Mouse (Mus musculus) MEL (cell line): ENCODE measurements around the gene Mcf2l. TPM values are rescaled to one million over a fixed set of nuclear protein-coding genes. Genes with fewer than 3 reads are reported as not detected.

Experiments
- DNase-seq: peaks from one replicate; pipeline ENCODE4 v3.0.0; 2011; ENCODE audit warnings: low read depth, low spot score
- H3K27ac ChIP-seq: 2 replicates; pipeline ENCODE4 v1.5.1; 2012; ENCODE audit warnings: low read depth, mild to moderate bottlenecking, control low read depth, low read length, moderate library complexity; ENCODE audit not compliant: control insufficient read depth
- H3K27me3 ChIP-seq, 2 experiments: fragments of 150-350 bp in 1 of 2; sonication (generic) in 1 of 2; 2 replicates each; pipeline ENCODE4 v1.6.1; 2012; ENCODE audit warnings: low read length in 2 of 2, mild to moderate bottlenecking in 2 of 2, improper control_type of control experiment in 1 of 2, moderate library complexity in 1 of 2; ENCODE audit not compliant: insufficient read depth in 2 of 2, control insufficient read depth in 1 of 2
- H3K36me3 ChIP-seq, 2 experiments: 2 replicates each; pipeline ENCODE4 v1.6.1; 2012 to 2014; ENCODE audit warnings: low read length in 2 of 2, improper control_type of control experiment in 1 of 2, inconsistent platforms in 1 of 2, mild to moderate bottlenecking in 1 of 2; ENCODE audit not compliant: insufficient read depth in 2 of 2, control insufficient read depth in 1 of 2
- H3K4me1 ChIP-seq, 2 experiments: fragments of 150-350 bp in 1 of 2; sonication (generic) in 1 of 2; 2 replicates each; pipeline ENCODE4 v1.6.1; 2012; ENCODE audit warnings: low read length in 2 of 2, improper control_type of control experiment in 1 of 2, mild to moderate bottlenecking in 1 of 2; ENCODE audit not compliant: insufficient read depth in 2 of 2, control insufficient read depth in 1 of 2
- H3K4me3 ChIP-seq, 2 experiments: fragments of 150-350 bp in 1 of 2; sonication (generic) in 1 of 2; 2 replicates each; pipeline ENCODE4 v1.5.1; 2012; ENCODE audit warnings: low read depth in 2 of 2, low read length in 2 of 2, mild to moderate bottlenecking in 2 of 2, moderate library complexity in 2 of 2, control low read depth in 1 of 2, improper control_type of control experiment in 1 of 2; ENCODE audit not compliant: control insufficient read depth in 1 of 2, insufficient read depth in 1 of 2
- H3K79me2 ChIP-seq: 2 replicates; pipeline ENCODE4 v1.6.1; 2012; ENCODE audit warnings: mild to moderate bottlenecking, low read length, moderate library complexity; ENCODE audit not compliant: control insufficient read depth, poor library complexity, insufficient read depth
- H3K9ac ChIP-seq: 2 replicates; pipeline ENCODE4 v1.6.1; 2012; ENCODE audit warnings: low read depth, mild to moderate bottlenecking, control low read depth, low read length, moderate library complexity; ENCODE audit not compliant: control insufficient read depth, poor library complexity, severe bottlenecking
- H3K9me3 ChIP-seq: fragments of 150-350 bp; sonication (generic); replicated peaks from 2 replicates; pipeline ENCODE4 v1.6.1; 2012; ENCODE audit warnings: mild to moderate bottlenecking, low read length, improper control_type of control experiment, moderate library complexity; ENCODE audit not compliant: insufficient read depth
- BHLHE40 ChIP-seq: IDR thresholded peaks from 2 replicates; pipeline ENCODE4 v1.6.1; 2012; ENCODE audit warnings: low read depth, mild to moderate bottlenecking, inconsistent platforms, low read length, improper control_type of control experiment, borderline replicate concordance
- CHD1 ChIP-seq: IDR thresholded peaks from 2 replicates; pipeline ENCODE4 v1.6.1; 2012; ENCODE audit warnings: low read depth, mild to moderate bottlenecking, inconsistent platforms, low read length, improper control_type of control experiment
- CHD2 ChIP-seq: IDR thresholded peaks from 2 replicates; pipeline ENCODE4 v1.6.1; 2011; ENCODE audit warnings: low read length, improper control_type of control experiment
- CTCF ChIP-seq, 3 experiments: IDR thresholded peaks in 2 of 3; conservative IDR thresholded peaks in 1 of 3; 2 replicates each; pipeline ENCODE4 v1.5.1; 2011 to 2012; ENCODE audit warnings: low read length in 3 of 3, low read depth in 2 of 3, mild to moderate bottlenecking in 2 of 3, improper control_type of control experiment in 1 of 3, inconsistent platforms in 1 of 3, mixed read lengths in 1 of 3, moderate library complexity in 1 of 3; ENCODE audit not compliant: control insufficient read depth in 1 of 3, insufficient read depth in 1 of 3, poor library complexity in 1 of 3, severe bottlenecking in 1 of 3
- E2F4 ChIP-seq: IDR thresholded peaks from 2 replicates; pipeline ENCODE4 v1.6.1; 2011; ENCODE audit warnings: low read depth, low read length, improper control_type of control experiment, borderline replicate concordance
- ELF1 ChIP-seq: IDR thresholded peaks from 2 replicates; pipeline ENCODE4 v1.6.1; 2014; ENCODE audit warnings: low read depth, mild to moderate bottlenecking, inconsistent platforms, low read length, improper control_type of control experiment, moderate library complexity
- EP300 ChIP-seq, 2 experiments: IDR thresholded peaks; 2 replicates each; pipeline ENCODE4 v1.6.1; 2011; ENCODE audit warnings: improper control_type of control experiment in 2 of 2, low read length in 2 of 2, low read depth in 1 of 2, mild to moderate bottlenecking in 1 of 2
- GATA1 ChIP-seq: IDR thresholded peaks from 2 replicates; pipeline ENCODE4 v1.6.1; 2011; ENCODE audit warnings: low read depth, low read length, improper control_type of control experiment
- HCFC1 ChIP-seq: IDR thresholded peaks from 2 replicates; pipeline ENCODE4 v1.6.1; 2012; ENCODE audit warnings: low read depth, mild to moderate bottlenecking, inconsistent platforms, low read length, improper control_type of control experiment, moderate library complexity
- JUND ChIP-seq: IDR thresholded peaks from 2 replicates; pipeline ENCODE4 v1.6.1; 2011; ENCODE audit warnings: low read depth, mild to moderate bottlenecking, improper control_type of control experiment, low read length
- KAT2A ChIP-seq: conservative IDR thresholded peaks from 2 replicates; pipeline ENCODE4 v1.6.1; 2012; ENCODE audit warnings: low read depth, low read length, improper control_type of control experiment, inconsistent platforms
- MAFK ChIP-seq: IDR thresholded peaks from 2 replicates; pipeline ENCODE4 v1.6.1; 2011; ENCODE audit warnings: low read depth, mild to moderate bottlenecking, low read length, improper control_type of control experiment, borderline replicate concordance
- MXI1 ChIP-seq: IDR thresholded peaks from 2 replicates; pipeline ENCODE4 v1.6.1; 2011; ENCODE audit warnings: mild to moderate bottlenecking, low read depth, low read length, improper control_type of control experiment
- MYB ChIP-seq: IDR thresholded peaks from 2 replicates; pipeline ENCODE4 v1.6.1; 2011; ENCODE audit warnings: mild to moderate bottlenecking, low read depth, low read length, improper control_type of control experiment
- NELFE ChIP-seq: IDR thresholded peaks from 2 replicates; pipeline ENCODE4 v1.6.1; 2011; ENCODE audit warnings: low read depth, low read length, improper control_type of control experiment
- NRF1 ChIP-seq: IDR thresholded peaks from 2 replicates; pipeline ENCODE4 v1.6.1; 2014; ENCODE audit warnings: low read depth, mild to moderate bottlenecking, inconsistent platforms, low read length, improper control_type of control experiment, moderate library complexity; ENCODE audit not compliant: poor library complexity, insufficient read depth, severe bottlenecking
- POLR2AphosphoS2 ChIP-seq: IDR thresholded peaks from 2 replicates; pipeline ENCODE4 v1.6.1; 2011; ENCODE audit warnings: low read length, improper control_type of control experiment
- POLR2AphosphoS5 ChIP-seq: IDR thresholded peaks from 2 replicates; pipeline ENCODE4 v1.6.1; 2012; ENCODE audit warnings: low read depth, borderline replicate concordance, mild to moderate bottlenecking, inconsistent platforms, low read length, moderate library complexity, mixed read lengths
- RAD21 ChIP-seq: IDR thresholded peaks from 2 replicates; pipeline ENCODE4 v1.6.1; 2011; ENCODE audit warnings: mild to moderate bottlenecking, low read depth, low read length, improper control_type of control experiment
- RCOR1 ChIP-seq: IDR thresholded peaks from 2 replicates; pipeline ENCODE4 v1.6.1; 2012; ENCODE audit warnings: low read depth, mild to moderate bottlenecking, inconsistent platforms, low read length, improper control_type of control experiment
- SIN3A ChIP-seq: IDR thresholded peaks from 2 replicates; pipeline ENCODE4 v1.6.1; 2012; ENCODE audit warnings: low read length, improper control_type of control experiment, inconsistent platforms
- SMC3 ChIP-seq: IDR thresholded peaks from 2 replicates; pipeline ENCODE4 v1.6.1; 2011; ENCODE audit warnings: low read depth, low read length, improper control_type of control experiment
- TBP ChIP-seq: IDR thresholded peaks from 2 replicates; pipeline ENCODE4 v1.8.0; 2011; ENCODE audit warnings: low read depth, low read length, improper control_type of control experiment
- TCF12 ChIP-seq: IDR thresholded peaks from 2 replicates; pipeline ENCODE4 v1.6.1; 2014; ENCODE audit warnings: low read depth, mild to moderate bottlenecking, inconsistent platforms, low read length, improper control_type of control experiment, moderate library complexity
- USF2 ChIP-seq, 2 experiments: IDR thresholded peaks; 2 replicates each; pipeline ENCODE4 v1.6.1; 2011 to 2012; ENCODE audit warnings: improper control_type of control experiment in 2 of 2, low read length in 2 of 2, borderline replicate concordance in 1 of 2, inconsistent platforms in 1 of 2, low read depth in 1 of 2, mild to moderate bottlenecking in 1 of 2; ENCODE audit not compliant: insufficient read depth in 1 of 2
- ZKSCAN1 ChIP-seq: IDR thresholded peaks from 2 replicates; pipeline ENCODE4 v1.6.1; 2012; ENCODE audit warnings: low read depth, mild to moderate bottlenecking, inconsistent platforms, low read length, improper control_type of control experiment, moderate library complexity
- ZMIZ1 ChIP-seq: IDR thresholded peaks from 2 replicates; pipeline ENCODE4 v1.6.1; 2012; ENCODE audit warnings: low read depth, mild to moderate bottlenecking, inconsistent platforms, low read length, improper control_type of control experiment, moderate library complexity
- ZNF384 ChIP-seq: IDR thresholded peaks from 2 replicates; pipeline ENCODE4 v1.6.1; 2012; ENCODE audit warnings: low read depth, mild to moderate bottlenecking, inconsistent platforms, low read length, improper control_type of control experiment
- polyA plus RNA-seq, 2 experiments: library from polyadenylated mRNA; stranded (reverse) in 1 of 2; unstranded in 1 of 2; fragments of >175 nt in 1 of 2; fragments of >200 nt in 1 of 2; gene quantifications; 2 replicates each; pipeline versions ENCODE4 v1.2.1 to v1.2.4; 2012; ENCODE audit warnings: low replicate concordance in 2 of 2, low read depth in 1 of 2; ENCODE audit not compliant: insufficient read length in 2 of 2, insufficient read depth in 1 of 2, missing spikeins in 1 of 2
- total RNA-seq: library from RNA; depleted of rRNA; stranded (reverse); fragments of 300-350 nt; gene quantifications from 2 replicates; pipeline ENCODE4 v1.2.3, GENCODE M21; 2012

Gene Mcf2l
- total and polyA plus RNA-seq, 3 experiments, result 1.2 to 3.6 TPM; not detected in 1

DNA sequence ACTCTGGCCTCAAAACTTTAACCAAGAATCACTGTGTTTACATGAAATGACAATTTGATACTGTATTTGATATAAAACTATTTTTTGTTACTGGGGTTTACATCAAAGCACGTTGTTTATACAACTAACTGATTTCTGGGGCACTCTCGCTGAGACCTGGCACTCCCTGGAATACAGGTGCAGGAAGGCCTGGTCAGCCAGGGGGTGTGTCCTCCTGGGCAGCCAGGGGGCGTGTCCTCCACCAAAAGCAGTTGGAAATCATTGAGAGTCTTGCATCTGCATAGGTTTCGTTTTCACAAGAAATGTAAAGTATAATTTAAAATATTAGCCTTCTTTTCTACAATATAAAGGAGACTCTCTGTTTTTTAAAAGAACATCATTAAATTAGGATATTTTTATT, 146.0 kb downstream of the Mcf2l start:
- no peaks in the 10 kb centered on the region for H3K79me2 ChIP-seq
- TF ChIP-seq NRF1, result no peak
- TF ChIP-seq ELF1, result no peak
- TF ChIP-seq CHD2, result no peak
- no peak for TF ChIP-seq POLR2AphosphoS2
- no peak for TF ChIP-seq ZMIZ1
- no peak for TF ChIP-seq ZKSCAN1
- TF ChIP-seq MYB, result no peak
- no peak for TF ChIP-seq SIN3A
- no peak for TF ChIP-seq POLR2AphosphoS5
- TF ChIP-seq HCFC1, result no peak
- TF ChIP-seq E2F4, result no peak
- no peak for TF ChIP-seq MAFK
- no peak for TF ChIP-seq NELFE
- TF ChIP-seq SMC3, result no peak
- TF ChIP-seq BHLHE40, result no peak
- TF ChIP-seq JUND, result no peak
- no peak for DNase-seq
- peaks cover 2 to 6% of the 10 kb centered on the region in 2 experiments; a peak in 3 of 4 replicates for H3K27me3 ChIP-seq
- no peak overlapping the region for H3K9ac ChIP-seq
- no peaks in the 10 kb centered on the region for H3K36me3 ChIP-seq
- H3K9me3 ChIP-seq, result no peaks in the 10 kb centered on the region
- H3K4me3 ChIP-seq, result no peak overlapping the region
- H3K27ac ChIP-seq, result no peak overlapping the region
- H3K4me1 ChIP-seq, result no peaks in the 10 kb centered on the region

DNA sequence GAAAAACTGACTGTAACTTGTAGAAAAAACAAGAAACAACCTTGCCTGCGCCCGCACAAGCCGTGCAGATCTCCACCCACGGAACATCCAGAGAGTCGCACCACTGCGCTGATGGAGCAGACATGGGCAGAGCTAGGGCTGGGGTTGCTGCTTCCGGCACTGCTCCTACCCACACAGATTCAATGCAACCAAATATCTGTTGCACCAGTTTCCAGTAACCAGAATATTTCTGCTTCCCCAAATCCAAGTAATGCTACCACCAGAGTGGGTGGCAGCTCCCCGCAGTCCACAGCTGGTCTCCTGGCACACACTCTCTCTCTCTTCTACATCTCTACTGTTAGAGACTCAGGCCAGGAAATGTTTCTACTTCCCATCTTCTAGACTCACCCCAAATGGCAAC, 148.2 kb downstream of the Mcf2l start:
- no peak overlapping the region for H3K4me3 ChIP-seq
- no peak overlapping the region for H3K27ac ChIP-seq
- no peaks in the 10 kb centered on the region for H3K9me3 ChIP-seq
- H3K9ac ChIP-seq, result no peak overlapping the region
- H3K4me1 ChIP-seq, result no peaks in the 10 kb centered on the region
- TF ChIP-seq CHD1, result no peak
- no peak for TF ChIP-seq RCOR1
- no peak for TF ChIP-seq KAT2A
- TF ChIP-seq POLR2AphosphoS5, result no peak
- TF ChIP-seq HCFC1, result no peak
- TF ChIP-seq TBP, result no peak
- no peak for TF ChIP-seq USF2 (IDR thresholded peaks at IDR 0.05; ENCODE audit: borderline replicate concordance in 1 of 2, insufficient read depth in 1 of 2, low read depth in 1 of 2, low read length in 2 of 2)
- no peak for TF ChIP-seq MXI1
- TF ChIP-seq GATA1, result no peak
- TF ChIP-seq CTCF (IDR thresholded peaks at IDR 0.05 in 2 of 3, conservative IDR thresholded peaks at IDR 0.05 in 1 of 3; ENCODE audit: control insufficient read depth in 1 of 3, insufficient read depth in 1 of 3, low read depth in 2 of 3, low read length in 3 of 3, poor library complexity in 1 of 3, severe bottlenecking in 1 of 3), result no peak
- TF ChIP-seq ELF1, result no peak
- TF ChIP-seq EP300 (IDR thresholded peaks at IDR 0.05; ENCODE audit: low read depth in 1 of 2, low read length in 2 of 2), result no peak
- TF ChIP-seq TCF12, result no peak
- TF ChIP-seq BHLHE40, result no peak
- no peak for TF ChIP-seq RAD21
- no peak for TF ChIP-seq NELFE
- no peak for TF ChIP-seq ZKSCAN1
- no peak for TF ChIP-seq ZNF384
- TF ChIP-seq, all 39 proteins: peak for 0
- DNase-seq, result no peak
- Histone ChIP-seq H3K79me2 (no peaks in the 10 kb centered on the region), H3K36me3 (no peaks in the 10 kb centered on the region), H3K27me3 (peaks cover 11 to 12% of the 10 kb centered on the region in 2 experiments)
